Mouse (Mus musculus): ENCODE results near the gene Pigyl. TPM values are rescaled to one million over a fixed set of nuclear protein-coding genes. Genes with fewer than 3 reads are reported as not detected.

Pigyl gene
- 62.4 and 82.8 TPM in 2 replicates for polyA plus RNA-seq (2012; rRNA removed)

GRCm38 (mm10) chr9:22156497-22157245, at the start of gene Pigyl:
Pigyl (plus strand) TSS chr9:22156846.
- TF ChIP-seq POLR2A (IDR thresholded peaks at IDR 0.05; ENCODE audit: borderline replicate concordance, extremely low read depth, insufficient read depth, insufficient read length, poor library complexity, severe bottlenecking) (peak; percentile 68; the same call in 1 of the 2 replicates), CTCF (IDR thresholded peaks at IDR 0.05; ENCODE audit: borderline replicate concordance, extremely low read depth, insufficient read depth, insufficient read length) (peak; percentile 19; the same call in 1 of the 2 replicates)
- DNase-seq (ENCODE audit: low read depth) = peak; percentile 99

GRCm38 (mm10) chr9:22108194-22108593, 48.5 kb upstream of the Pigyl start:
- DNase-seq (ENCODE audit: low read depth) = no peak
- TF ChIP-seq POLR2A (IDR thresholded peaks at IDR 0.05; ENCODE audit: borderline replicate concordance, extremely low read depth, insufficient read depth, insufficient read length, poor library complexity, severe bottlenecking) (no peak), CTCF (IDR thresholded peaks at IDR 0.05; ENCODE audit: borderline replicate concordance, extremely low read depth, insufficient read depth, insufficient read length) (no peak)

DNA sequence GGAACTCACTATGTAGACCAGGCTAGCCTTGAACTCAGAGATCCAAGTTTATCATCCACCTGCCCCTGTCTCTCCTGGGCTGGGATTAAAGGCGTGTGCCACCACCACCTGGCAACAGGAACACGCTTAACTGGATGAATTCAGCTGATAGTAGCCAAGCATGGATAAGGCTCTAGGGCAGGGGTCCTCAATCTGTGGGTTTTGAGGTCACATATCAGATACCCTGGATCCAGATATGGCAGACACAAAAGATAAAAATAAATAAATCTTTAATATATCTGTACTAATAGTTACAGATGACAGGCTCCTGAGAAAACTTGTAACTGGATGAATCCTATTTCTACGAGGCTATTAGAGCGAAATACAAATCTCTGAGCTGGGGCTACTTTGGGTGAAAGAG, 41.0 kb upstream of the Pigyl start:
- TF ChIP-seq POLR2A (IDR thresholded peaks at IDR 0.05; ENCODE audit: borderline replicate concordance, extremely low read depth, insufficient read depth, insufficient read length, poor library complexity, severe bottlenecking) (no peak), CTCF (IDR thresholded peaks at IDR 0.05; ENCODE audit: borderline replicate concordance, extremely low read depth, insufficient read depth, insufficient read length) (no peak)

GRCm38 (mm10) chr9:22116086-22116485, 40.6 kb upstream of the Pigyl start:
- TF ChIP-seq POLR2A (IDR thresholded peaks at IDR 0.05; ENCODE audit: borderline replicate concordance, extremely low read depth, insufficient read depth, insufficient read length, poor library complexity, severe bottlenecking) (no peak), CTCF (IDR thresholded peaks at IDR 0.05; ENCODE audit: borderline replicate concordance, extremely low read depth, insufficient read depth, insufficient read length) (no peak)
- peak; percentile 71 for DNase-seq (ENCODE audit: low read depth)

More for the DNA sequence above, 41.0 kb upstream of the Pigyl start:
- no peak for DNase-seq (ENCODE audit: low read depth)

DNA sequence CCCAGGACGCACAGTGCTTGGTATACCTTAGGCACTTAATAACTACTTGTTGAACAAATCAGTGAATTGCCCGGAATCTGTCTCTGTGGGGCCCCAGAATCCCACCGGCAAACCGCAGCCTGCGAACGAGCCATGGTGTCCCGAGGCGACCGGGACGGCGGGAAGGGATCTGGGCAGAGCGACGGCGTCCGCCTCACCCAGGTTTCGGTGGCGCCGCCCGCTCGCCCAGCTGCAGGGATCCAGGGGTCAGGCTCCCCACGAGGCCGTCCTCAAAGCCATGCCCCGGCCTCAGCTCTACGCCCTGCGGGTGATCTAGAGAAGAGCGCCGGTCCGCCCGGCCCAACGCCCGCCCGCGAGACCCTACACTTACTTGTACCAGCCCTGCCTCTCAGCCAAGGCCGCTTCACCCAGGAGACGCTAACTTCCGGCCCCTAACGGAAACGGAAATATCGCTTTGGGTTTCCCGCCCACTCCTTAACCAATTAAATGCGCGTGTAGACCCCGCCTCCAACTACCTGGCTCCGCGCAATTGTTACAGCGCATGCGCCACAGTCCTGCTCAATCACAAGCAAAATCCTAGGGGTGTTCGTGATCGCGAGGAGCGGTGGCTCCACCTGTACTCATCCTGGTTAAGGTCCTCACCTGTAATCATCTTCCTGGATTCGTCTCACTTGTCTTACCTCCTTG, 39.8 kb upstream of the Pigyl start, which contains the start of gene Elof1:
TSS of gene Elof1 (minus strand) at position 433 of the 687 bp plus-strand sequence.
- DNase-seq (ENCODE audit: low read depth) = peak; percentile 99
- TF ChIP-seq POLR2A (IDR thresholded peaks at IDR 0.05; ENCODE audit: borderline replicate concordance, extremely low read depth, insufficient read depth, insufficient read length, poor library complexity, severe bottlenecking) (0 out of 2 replicates have a peak, but pooled peaks have one; percentile 46), CTCF (IDR thresholded peaks at IDR 0.05; ENCODE audit: borderline replicate concordance, extremely low read depth, insufficient read depth, insufficient read length) (no peak; the same call in 1 of the 2 replicates)

DNA sequence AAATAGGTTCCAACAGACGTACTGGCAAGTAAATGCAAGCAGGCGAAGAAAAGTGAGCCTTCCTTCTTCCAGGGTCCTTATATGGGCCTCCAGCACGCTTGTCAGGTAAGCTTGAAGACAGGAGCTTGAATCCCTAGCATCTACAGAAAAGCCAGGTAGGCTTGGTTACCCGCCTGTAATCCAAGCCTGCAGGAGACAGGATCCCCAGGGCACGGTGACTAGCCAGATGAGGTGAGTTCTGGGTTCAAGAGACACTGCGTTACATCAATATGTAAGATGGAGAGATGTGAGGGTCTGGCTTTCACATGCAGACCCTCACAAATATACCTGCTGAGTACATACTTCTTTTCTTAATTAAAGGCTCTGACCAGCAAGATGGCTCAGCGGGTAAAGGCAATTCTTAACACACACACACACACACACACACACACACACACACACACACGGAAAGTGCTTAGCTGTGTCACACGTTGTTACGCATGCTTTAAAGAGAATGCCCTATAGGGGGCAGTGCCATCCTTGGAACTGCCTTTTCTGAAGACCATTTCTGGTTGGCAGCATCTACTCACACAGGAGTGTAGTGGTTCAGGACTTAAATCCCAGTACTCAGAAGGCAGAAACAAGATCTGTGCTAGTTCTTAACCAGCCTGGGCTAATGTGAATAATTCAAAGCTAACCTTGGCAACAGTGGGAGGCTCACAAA, 38.7 kb upstream of the Pigyl start:
- TF ChIP-seq CTCF (IDR thresholded peaks at IDR 0.05; ENCODE audit: borderline replicate concordance, extremely low read depth, insufficient read depth, insufficient read length) = peak; percentile 52; the same call in 1 of the 2 replicates
- no peak for TF ChIP-seq POLR2A (IDR thresholded peaks at IDR 0.05; ENCODE audit: borderline replicate concordance, extremely low read depth, insufficient read depth, insufficient read length, poor library complexity, severe bottlenecking)
- peak; percentile 78 for DNase-seq (ENCODE audit: low read depth)

GRCm38 (mm10) chr9:22119543-22119942, 37.1 kb upstream of the Pigyl start:
- TF ChIP-seq POLR2A (IDR thresholded peaks at IDR 0.05; ENCODE audit: borderline replicate concordance, extremely low read depth, insufficient read depth, insufficient read length, poor library complexity, severe bottlenecking) = no peak
- no peak for TF ChIP-seq CTCF (IDR thresholded peaks at IDR 0.05; ENCODE audit: borderline replicate concordance, extremely low read depth, insufficient read depth, insufficient read length)
- DNase-seq (ENCODE audit: low read depth) = no peak

DNA sequence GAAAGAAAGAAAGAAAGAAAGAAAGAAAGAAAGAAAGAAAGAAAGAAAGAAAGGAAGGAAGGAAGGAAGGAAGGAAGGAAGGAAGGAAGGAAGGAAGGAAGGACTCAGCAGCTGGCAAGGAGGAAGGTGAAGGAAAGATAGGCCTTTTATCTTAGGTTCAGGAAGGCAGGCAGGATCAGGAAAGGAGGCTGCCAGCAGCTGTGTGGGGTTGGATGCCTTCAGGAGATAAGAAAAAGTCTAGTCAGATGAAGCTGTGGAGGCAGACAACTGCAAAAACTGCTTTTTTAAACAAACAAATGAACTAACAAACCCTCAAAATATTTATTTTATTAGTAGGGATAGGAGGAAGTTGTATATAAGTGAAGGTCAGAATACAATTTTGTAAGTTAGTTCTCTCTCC, 35.1 kb upstream of the Pigyl start:
- DNase-seq (ENCODE audit: low read depth) = no peak
- TF ChIP-seq CTCF (IDR thresholded peaks at IDR 0.05; ENCODE audit: borderline replicate concordance, extremely low read depth, insufficient read depth, insufficient read length) (no peak), POLR2A (IDR thresholded peaks at IDR 0.05; ENCODE audit: borderline replicate concordance, extremely low read depth, insufficient read depth, insufficient read length, poor library complexity, severe bottlenecking) (no peak)

- no peak for TF ChIP-seq POLR2A (IDR thresholded peaks at IDR 0.05; ENCODE audit: borderline replicate concordance, extremely low read depth, insufficient read depth, insufficient read length, poor library complexity, severe bottlenecking)
- no peak for TF ChIP-seq CTCF (IDR thresholded peaks at IDR 0.05; ENCODE audit: borderline replicate concordance, extremely low read depth, insufficient read depth, insufficient read length)
- DNase-seq (ENCODE audit: low read depth) = no peak
These were observed 34.6 kb upstream of the Pigyl start for GRCm38 (mm10) chr9:22122005-22122404.

DNA sequence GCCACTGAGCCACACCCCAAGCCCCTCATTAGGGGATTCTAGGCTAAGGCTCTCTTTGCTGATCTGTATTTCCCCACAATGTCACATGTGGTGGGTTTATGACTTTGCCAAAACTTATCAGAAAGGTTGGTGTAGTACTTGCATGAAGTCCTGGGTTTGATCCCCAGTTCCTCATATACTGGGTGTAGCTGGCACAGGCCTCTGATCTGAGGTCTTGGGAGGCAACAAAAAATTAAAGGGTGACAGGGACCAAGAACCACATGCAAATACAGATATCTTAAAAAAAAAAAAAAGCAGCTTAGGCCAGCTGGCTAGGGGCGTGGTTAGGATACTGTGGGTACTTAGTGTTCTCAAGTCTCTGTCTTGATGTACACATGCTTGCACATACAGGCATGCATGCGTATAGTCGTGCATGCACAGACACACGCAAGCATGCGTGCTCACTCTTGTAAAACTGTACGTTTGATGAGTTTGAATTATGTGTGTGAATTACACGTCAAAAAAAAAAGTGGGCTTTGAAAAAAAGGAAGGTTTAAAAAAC, 33.5 kb upstream of the Pigyl start:
- no peak for DNase-seq (ENCODE audit: low read depth)
- TF ChIP-seq CTCF (IDR thresholded peaks at IDR 0.05; ENCODE audit: borderline replicate concordance, extremely low read depth, insufficient read depth, insufficient read length) (no peak), POLR2A (IDR thresholded peaks at IDR 0.05; ENCODE audit: borderline replicate concordance, extremely low read depth, insufficient read depth, insufficient read length, poor library complexity, severe bottlenecking) (no peak)

GRCm38 (mm10) chr9:22124169-22124568, 32.5 kb upstream of the Pigyl start:
- TF ChIP-seq CTCF (IDR thresholded peaks at IDR 0.05; ENCODE audit: borderline replicate concordance, extremely low read depth, insufficient read depth, insufficient read length) (no peak), POLR2A (IDR thresholded peaks at IDR 0.05; ENCODE audit: borderline replicate concordance, extremely low read depth, insufficient read depth, insufficient read length, poor library complexity, severe bottlenecking) (no peak)
- DNase-seq (ENCODE audit: low read depth) = no peak
